Mouse (Mus musculus) testis, adult 2 months (tissue): ENCODE results near the gene Kifc1.
A peak's percentile ranks its signal among the peaks of the same experiment; 100 is the strongest.

Experiments used
- CTCF ChIP-seq: fragments of 200-500 bp; IDR thresholded peaks from 2 replicates; pipeline ENCODE4 v1.5.1; 2012; ENCODE audit warnings: low read depth, mild to moderate bottlenecking, inconsistent platforms, low read length, moderate library complexity; ENCODE audit not compliant: control insufficient read depth, insufficient read depth, insufficient replicate concordance
- POLR2A ChIP-seq: fragments of 200-500 bp; IDR thresholded peaks from 2 replicates; pipeline ENCODE4 v1.6.1; 2012; ENCODE audit warnings: low read depth, mild to moderate bottlenecking, inconsistent platforms, low read length, moderate library complexity; ENCODE audit not compliant: control insufficient read depth

GRCm38 (mm10) chr17:33929371-33930279 lies 39.2 kb upstream of the Kifc1 start, which contains the start of gene Rgl2:
- TF ChIP-seq POLR2A = peak; percentile 67; the same call in 1 of the 2 replicates
- TF ChIP-seq CTCF = no peak
